Mouse (Mus musculus) cerebellum, adult 11 months (tissue): ENCODE measurements around the gene Cd2bp2.

Experiments
- DNase-seq: peaks from one replicate; pipeline ENCODE4 v3.0.0; 2022

Gene Cd2bp2

DNA sequence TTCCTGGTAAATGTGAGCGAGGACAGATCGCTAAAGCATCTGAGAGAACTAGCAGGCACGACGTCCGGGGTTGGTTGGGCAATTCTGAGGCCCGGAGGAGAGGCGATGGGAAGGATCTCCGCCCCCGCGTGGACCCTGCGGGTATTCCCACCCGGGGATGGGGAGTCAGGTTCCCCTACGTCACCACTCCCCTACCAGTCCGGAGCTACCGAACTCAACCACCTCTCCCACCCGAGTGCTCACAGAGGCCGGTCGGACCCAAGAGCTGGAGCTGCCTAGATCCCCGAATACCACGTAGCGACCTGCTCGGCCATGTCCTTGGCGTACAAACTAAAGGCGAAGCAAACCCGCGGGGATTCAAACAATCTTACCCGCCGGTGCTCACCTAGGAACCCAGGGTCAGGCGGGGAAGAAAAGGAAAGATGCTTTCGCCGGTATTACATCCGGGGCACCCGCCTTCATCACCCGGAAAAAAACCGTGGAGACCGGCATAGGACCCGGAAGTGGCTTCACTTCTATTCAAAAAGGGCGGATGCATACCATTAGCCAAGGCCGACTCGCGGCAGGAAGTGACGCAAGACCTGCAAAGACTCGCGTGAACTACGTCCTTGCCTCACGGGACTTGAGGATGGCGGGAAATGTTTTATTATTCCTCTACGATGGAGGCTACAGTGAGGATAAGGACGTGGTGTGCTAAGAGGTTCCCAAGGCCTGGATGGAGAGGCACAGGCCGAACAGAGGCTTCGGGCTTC is at the start of gene Cd2bp2:
Gene Cd2bp2 (minus strand): TSS at position 507 of the 752 bp plus-strand sequence.
- peak; percentile 94 for DNase-seq

DNA sequence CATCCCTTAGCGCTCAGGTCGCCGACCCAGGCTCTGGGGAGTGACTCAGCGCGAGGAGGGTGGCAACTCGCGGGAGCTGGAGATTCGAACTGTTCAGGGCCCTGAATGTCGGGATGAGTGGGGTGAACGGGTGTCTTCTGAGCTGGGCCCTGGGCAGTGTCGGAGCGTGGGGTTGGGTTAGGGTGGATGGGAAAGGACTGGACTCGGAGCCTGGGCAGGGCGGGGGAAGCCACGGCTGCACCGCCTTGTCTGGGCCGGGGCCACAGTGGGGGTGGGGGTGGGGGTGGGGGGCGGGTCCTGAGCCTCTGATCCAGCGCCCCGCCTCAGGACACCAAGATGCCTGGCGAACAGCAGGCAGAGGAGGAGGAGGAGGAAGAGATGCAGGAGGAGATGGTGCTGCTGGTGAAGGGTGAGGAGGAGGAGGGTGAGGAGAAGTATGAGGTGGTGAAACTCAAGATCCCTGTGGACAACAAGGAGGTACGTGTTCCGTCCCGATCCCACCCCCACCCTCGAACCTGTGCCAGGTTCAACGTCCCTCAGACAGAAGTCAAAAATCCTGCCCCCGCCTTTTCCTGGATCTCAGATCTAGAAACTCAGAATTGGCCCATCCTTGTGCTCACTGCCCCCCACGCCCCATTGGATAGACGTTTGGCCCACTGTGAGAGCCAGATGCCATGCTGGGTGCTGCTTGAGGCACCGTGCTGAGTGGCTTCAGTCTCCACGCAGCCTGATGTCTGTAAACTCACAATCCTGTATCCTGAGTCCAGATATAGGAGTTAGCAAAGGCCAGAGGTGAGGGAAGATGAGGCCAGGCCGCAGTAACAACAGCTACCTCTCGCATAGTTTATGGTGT is 49.0 kb upstream of the Cd2bp2 start:
- no peak for DNase-seq

DNA sequence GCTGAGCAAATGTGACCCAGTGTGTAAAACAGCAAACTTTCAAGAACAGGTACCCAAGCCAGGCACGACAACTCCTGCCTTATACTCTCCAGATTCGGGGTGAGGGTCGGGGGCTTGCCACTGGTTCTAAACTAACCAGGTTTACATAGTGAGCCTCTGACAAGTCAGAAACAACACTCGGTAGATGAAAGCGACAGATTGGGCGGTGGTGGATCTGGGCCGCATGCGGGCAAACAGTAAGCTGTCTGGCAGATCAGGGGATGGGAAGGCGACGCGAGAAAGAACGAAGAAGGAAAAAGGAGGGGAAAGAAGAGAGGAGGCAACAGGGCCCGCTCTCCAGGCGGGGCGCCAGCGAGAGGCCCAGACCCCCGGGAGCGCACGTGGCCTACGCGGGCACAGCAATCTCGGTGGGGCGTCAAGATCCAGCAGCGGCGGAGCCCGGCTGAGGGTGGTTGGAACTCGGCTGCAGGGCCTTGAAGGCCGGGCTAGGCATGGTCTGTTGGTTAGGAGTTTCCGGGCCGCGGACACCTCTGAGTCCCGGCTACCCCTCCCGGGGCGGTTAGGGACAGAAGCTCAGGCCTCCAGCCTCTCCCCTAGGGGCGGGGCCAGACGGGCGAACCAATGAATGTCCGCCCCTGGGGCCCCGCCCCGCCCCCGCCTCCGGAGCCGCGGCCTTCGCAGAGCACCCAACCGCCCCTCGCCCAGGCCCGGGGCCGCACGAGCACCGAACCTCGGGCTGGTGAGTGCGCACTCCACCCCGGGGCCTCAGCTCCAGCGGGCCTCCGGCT is 48.2 kb upstream of the Cd2bp2 start, which contains the start of gene Zfp771:
Gene Zfp771 (plus strand): TSS at position 405 of the 788 bp plus-strand sequence.
- DNase-seq: peak; percentile 94

DNA sequence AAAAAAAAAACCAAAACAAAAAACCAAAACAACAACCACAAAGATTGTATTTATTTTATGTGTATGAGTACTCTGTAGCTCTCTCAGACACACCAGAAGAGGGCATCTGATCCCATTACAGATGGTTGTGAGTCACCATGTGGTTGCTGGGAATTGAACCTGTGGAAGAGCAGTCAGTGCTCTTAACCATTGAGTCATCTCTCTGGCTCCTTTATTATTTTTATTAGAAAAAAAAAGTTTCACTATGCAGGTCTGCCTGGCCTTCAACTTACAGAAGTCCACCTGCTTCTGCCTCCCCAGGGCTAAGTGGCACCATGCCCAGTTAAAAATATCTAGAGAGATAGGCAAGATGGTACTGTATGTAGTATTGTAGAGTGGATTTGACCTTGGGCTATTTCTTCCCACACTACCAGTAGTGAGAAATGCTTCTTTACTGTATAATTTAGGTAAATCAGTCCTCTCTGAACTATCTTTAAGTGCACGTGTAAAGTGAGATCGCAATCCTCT is 47.6 kb upstream of the Cd2bp2 start:
- no peak for DNase-seq

DNA sequence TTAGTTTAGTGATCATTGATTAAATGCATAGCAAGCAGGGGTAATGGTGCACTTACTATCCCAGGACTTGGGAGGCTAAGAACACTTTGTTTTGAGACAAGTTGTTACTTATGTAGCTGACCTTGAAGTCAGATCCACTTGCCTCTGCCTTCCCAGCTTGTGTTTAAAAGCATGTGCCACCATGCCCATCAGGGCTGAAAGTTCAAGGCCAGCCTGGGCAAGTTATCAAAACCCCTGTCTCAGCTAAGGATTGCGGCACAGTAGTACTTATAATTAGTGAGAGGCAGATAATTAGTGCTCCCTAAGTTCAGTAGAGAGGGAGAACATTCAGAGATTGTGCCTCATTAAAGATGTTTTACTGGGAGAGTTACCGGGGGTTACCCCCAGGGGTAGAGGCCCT is 38.9 kb upstream of the Cd2bp2 start:
- no peak for DNase-seq

DNA sequence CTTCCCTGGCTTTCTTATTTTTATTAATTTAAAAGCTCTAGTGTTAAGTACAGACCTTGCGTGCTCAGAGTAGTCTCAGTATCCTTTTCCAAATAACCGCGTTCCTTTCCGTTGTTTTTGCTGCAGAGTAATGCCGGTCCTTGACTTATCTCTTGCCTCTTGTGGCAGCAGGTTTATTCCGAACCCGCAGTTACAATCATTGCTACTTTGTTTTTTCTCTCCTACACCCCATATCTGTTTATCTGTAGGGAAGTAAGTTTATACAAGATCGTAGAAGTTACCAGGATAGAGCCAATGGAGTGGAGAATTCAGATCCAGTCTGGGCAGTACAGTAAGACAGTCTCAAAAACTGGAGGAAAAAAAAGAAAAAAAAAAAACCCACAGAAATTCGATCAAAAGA is 37.9 kb upstream of the Cd2bp2 start:
- DNase-seq: no peak

DNA sequence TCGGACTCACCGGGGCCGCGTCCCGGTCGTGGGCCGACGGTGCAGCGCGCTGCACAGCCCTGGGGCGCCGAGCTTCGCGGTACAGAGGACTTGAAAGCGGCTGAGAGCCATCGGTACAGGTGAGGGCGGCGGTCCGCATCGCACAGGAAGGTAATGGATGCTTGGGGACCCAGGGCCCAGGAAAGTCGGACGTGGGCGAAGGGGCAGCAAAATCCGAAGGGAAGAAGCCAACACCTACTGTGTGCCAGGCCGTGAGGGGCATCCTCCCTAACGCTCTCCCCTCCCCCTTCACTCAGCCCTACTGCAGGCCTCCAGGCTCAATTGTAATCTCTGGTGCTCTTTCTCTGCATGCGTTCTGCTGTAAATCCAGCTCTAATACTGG is 37.5 kb upstream of the Cd2bp2 start:
- DNase-seq: no peak

DNA sequence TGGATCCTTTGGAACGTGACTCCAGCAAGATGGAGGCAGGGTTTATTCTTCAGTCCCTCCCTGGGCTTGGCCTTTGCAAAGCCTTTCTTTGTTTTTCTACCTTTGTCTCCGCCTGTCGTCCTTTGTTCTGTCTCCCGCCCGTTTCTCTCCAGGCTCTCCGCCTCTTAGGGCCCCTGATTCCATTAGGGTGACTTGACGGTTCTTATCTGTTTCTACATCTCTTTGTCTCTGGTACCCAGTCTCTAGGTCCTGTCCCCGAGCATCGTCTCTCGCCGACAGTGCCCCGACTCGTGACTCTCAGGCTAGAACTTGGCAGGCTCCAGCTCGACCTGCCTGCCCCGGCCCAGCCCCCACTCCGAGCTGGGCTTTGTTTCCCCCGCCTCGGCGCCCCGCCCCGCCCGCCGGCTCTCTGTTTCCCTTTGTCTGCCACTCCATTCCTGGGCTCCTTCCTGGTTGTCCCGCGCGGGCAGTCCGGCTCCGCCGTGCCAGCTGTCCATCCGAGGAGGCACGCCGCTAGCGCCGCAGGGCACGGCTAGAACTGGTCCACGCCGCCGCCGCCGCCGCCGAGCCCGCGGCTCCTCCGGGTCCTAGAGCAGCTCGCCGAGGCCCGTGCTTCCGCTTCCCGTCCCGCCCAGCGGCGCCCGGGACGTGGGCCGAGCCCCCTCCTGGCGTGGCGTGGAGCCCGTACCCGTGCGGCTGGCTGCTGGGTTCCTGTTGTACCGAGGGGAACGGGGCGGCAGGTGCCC is 36.9 kb upstream of the Cd2bp2 start, which contains the start of the genes Zfp553 and Sept1:
Gene Zfp553 (plus strand): TSS at position 440 of the 746 bp plus-strand sequence.
Gene Sept1 (minus strand): TSS at position 509 of the 746 bp plus-strand sequence.
- DNase-seq: peak; percentile 85

DNA sequence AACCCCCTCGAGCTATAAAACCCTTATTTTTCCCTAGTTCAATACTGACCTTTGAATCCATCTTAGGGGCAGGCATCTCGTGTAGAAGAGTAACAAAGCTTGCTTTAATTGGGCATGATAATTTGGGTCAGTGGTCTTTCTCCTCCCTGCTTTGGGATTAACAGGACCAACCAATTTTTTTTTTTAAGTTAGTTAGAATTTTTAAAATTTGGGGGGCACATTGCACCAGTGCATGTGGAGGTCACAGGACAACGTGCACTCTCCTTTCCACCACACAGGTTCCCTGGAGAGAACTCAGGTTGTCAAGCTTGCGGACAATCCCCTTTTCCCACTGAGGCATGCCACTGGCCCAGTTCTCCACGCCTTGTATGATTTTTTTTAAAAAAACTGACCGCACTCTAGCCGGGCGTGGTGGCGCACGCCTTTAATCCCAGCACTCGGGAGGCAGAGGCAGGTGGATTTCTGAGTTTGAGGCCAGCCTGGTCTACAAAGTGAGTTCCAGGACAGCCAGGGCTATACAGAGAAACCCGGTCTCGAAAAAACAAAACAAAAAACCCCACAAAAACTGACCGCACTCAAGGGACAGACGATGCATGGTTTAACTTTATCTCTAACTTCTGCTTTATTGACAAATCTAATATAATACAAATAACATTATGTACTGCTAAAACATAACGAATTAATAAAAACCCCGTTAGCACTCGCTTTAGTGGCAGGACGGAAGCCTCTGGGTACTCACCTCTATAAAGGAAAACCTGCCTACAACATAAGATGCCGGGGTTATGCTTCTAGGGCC is 36.2 kb upstream of the Cd2bp2 start:
- no peak for DNase-seq

DNA sequence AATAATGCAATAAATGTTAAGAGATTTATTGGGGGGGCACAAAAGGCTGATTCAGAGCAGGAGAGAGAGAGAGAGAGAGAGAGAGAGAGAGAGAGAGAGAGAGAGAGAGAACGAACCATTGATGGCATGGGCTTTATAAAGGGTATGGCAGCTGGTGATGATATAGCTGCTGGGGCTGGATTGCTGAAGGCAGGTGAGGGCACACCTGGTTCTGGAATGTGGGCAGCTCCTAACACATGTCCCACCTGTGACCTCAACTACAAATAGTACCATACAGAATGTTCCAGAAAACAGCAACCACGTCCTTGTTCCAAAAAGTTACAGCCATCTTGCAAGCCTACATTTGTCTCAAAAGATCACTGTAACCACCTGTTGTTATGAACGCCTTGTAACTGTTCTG is 35.5 kb upstream of the Cd2bp2 start:
- no peak for DNase-seq

DNA sequence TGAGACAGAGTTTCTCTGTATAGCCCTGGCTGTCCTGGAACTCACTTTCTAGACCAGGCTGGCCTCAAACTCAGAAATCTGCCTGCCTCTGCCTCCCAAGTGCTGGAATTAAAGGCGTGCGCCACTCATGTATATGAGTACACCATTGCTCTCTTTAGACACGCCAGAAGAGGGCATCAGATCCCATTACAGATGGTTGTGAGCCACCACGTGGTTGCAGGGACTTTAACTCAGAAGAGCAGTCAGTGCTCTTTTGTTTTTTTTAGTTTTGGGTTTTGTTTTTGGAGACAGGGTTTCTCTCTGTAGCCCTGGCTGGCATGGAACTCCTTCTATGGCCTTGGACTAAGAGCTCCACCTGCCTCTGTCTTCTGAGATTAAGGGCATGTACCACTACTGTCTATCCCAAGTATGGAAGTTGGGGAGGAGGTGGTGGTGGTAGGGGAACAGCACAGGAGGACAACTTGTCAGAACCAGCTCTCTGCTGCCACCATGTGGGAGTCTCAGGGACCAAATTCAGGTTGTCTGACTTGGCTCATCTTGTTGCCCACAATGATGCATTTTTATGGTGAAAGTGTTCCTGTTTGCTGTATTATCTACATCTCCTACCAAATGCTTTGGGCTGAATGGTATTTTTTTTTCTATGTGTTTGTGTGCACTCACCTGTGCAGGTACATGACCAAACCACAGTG is 32.9 kb upstream of the Cd2bp2 start:
- peak; percentile 70 for DNase-seq

DNA sequence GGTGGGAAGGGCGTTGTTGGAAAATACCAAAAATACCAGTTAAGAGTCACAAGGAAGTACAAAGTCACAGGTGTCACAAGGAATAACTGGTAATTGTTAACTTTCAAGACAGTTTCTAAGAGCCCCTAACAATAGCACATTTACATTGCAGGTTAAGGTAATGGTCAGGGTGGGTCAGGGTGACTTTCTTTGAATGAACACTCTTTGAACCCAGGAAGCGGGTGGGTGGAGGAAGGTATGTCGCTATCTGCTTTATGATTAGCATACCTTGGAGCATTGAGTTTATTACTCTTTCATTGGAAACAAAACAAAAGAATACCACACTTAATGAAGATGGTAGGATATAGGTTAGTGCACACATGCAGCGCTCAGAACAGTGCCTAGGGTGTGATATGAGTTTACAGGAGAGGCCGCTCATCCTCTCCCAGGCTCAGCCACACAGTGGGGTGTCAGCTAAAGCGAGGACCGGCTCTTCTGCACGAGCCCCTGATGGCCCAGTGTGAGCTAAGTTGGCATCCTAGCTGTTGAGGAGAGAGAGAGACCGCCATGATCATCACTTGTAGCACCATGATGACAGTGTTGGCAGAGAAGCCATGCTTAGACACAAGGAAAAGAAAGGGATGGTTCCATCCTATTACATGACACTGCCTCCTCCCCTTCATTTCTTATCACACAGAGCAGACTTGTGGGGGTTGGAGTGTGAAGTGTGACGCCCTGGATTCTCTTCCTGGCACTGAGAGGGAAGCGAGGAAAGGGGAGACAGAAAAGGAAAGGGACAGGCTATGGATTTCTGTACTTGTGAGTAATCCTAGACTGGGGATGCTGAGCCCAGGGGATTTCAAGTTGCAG is 29.5 kb upstream of the Cd2bp2 start:
- no peak for DNase-seq

DNA sequence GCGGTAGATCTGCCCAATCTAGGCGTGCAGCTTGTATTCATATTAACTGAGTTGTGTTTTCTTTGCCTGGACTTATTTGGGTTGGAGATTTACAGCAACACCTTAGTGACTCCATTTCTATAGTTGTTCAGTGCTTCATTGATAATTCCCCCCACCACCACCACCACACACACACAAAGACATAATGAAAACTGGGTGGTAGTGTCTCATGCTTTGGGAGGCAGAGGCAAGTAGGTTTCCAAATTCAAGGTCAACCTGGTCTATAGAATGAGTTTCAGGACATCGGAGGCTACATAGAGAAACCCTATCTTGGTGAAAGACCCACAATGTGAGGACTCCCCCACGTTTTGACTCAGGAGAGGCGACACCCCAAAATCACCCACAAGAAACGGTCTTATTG is 28.8 kb upstream of the Cd2bp2 start:
- DNase-seq: no peak

DNA sequence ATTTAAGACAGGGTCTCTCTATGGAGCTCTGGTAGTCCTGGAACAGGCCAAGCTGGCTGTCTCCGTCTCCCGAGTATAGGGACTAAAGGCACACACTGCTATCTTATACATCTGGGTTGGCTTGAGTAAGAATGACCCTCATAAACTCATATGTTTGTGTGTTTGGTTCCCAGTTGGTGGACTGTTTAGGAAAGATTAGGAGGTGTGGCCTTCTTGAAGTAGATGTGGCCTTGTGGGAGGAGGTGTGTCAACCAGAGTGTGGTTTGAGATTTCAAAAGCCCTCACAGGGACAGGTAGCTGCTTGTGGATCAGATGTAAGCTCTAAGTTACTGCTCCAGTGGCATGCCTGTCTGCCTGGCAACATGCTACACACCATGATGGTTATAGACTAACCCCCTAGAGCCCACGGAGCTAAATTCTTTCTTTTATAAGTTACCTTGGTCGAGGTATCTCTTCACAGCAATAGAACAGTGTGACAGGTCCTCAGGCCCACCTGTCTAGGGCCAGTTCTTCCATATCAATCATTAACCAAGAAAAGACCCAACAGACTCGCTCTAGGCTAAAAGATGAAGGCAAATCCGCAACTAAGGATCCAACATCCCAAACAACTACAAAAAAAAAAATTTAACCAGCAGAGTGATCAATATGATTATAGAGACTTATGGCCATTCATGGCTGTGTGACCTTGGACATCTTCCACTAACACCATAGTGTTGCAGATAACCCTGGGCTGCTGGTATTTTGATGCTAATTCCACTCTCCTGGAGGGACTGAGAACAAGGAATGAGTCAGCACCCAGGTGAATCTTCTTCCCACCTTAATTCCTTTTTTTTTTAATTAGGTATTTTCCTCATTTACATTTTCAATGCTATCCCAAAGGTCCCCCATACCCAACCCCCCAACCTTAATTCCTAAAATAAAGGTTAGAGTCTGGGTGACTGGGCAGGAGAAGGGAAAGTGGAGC is 27.9 kb upstream of the Cd2bp2 start:
- no peak for DNase-seq

DNA sequence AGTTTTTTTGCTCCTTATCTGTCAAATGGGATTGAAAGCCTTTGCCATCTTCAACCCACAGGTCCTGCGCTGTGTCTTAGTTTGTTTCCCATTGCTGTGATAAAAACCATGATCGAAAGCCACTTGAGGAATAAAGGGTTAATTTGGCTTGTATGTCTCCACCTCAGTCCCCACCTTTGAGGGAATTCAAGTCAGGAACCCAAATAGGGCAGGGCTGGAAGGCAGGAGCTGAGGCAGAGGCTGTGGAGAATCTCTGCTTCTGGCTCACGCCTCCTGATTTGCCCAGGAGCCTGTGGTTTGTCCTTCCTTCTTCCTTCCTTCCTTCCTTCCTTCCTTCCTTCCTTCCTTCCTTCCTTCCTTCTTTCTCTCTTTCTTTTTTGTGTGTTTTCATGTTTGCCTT is 27.3 kb upstream of the Cd2bp2 start:
- no peak for DNase-seq

DNA sequence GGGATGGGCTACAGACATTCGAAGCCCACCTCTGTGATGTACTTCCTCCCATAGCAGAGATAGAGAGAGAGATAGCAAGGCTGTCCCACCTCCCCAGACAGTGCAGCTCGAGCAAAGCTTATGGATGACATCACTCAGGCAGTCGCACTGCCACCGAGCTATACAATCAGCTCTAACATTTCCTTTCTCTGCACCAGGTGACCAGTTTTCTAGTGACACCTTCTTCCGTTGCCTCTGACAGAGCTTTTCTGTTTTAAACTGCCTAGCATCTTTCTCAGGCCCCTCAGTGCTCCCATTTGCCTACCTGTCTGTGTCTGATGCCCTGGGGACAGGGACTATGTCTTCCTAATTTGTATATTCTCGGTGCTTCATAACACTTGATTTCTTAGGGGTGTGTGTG is 24.6 kb upstream of the Cd2bp2 start:
- no peak for DNase-seq

DNA sequence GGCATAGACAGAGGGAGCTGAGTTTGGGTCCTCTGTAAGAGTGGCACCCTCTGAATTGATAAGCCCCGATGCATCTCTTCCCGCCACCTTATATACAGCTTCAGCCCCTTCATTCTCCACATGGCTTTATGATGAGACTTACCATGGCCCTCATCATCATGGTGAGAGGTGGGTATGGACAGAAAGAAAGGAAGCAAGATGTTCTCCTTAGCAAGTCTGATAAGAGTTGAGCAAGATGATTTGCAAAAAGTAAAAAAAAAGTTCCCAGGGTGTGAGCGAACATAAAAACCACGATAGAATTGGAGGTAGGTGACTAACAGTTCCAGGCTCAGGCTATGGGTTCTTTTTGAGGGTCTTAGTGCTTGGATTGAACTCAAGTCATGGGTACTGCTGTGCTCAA is 22.8 kb upstream of the Cd2bp2 start:
- no peak for DNase-seq

DNA sequence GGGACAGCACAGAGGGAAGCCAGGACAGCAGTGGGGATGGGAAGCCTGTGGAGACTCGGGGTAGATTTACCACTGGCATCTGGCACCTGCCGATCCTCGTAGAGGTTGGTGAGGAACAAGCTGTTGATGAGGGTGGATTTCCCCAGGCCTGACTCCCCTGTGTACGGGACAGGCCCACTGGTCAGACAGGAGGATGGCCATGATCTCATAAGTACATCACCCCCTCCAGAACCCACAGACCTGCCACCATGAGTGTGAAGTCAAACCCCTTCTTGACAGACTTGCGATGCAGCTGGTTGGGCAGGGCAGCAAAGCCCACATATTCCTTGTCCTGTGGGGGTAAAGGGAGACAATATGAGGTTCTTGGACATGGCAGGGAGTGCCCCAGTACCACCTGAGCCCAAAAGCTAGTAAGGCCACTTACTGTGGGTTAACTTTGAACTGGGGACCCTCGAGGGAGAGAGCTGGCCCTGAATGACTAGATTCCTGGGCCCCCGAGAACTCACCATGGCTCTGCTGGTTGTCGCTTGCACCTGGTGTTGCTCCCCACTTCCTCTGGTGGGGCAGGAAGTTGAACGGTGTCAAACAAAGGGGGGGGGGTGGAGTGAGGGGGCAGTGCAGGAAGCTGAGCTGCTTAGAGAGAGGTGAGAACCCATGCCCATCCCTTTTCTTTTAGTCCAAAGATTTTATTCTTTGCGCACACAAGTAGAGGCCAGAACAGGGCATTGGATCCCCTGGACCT is 22.2 kb upstream of the Cd2bp2 start:
- no peak for DNase-seq
